Mouse (Mus musculus) erythroblast, embryonic 14.5 days (primary cell): ENCODE data around the gene Pla2g4f.

Experiments
- GATA1 ChIP-seq: IDR thresholded peaks from 2 replicates; pipeline ENCODE4 v1.6.1; 2012; ENCODE audit warnings: low read length, inconsistent platforms, mixed read lengths
- TAL1 ChIP-seq: IDR thresholded peaks from 3 replicates; pipeline ENCODE4 v1.6.1; 2012; ENCODE audit warnings: low read length, inconsistent platforms, mixed read lengths

DNA sequence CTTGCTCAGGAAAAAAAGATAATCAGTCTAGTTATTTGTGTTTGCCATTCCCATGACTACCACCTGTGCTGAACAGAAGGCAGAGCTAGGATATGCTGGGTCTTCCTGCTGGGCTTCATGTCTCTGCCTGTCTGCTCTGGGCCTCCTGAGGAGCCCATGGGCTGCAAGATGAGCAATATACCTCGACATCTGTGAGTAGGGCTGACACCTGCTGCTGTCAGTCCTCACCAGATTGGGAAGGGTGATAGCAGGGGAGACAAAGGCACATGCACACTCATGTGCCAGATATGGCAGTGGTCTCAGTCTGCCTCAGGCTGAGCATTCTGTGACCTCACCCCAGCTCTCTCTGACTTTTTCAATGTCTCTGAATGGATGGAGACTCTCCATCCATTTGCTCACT lies 51.1 kb downstream of the Pla2g4f start:
- peak; percentile 3; the same call in 1 of the 2 replicates for TF ChIP-seq GATA1
- no peak for TF ChIP-seq TAL1
